9 mouse cellular contexts compared by ENCODE assay signal in the genomic region with DNA sequence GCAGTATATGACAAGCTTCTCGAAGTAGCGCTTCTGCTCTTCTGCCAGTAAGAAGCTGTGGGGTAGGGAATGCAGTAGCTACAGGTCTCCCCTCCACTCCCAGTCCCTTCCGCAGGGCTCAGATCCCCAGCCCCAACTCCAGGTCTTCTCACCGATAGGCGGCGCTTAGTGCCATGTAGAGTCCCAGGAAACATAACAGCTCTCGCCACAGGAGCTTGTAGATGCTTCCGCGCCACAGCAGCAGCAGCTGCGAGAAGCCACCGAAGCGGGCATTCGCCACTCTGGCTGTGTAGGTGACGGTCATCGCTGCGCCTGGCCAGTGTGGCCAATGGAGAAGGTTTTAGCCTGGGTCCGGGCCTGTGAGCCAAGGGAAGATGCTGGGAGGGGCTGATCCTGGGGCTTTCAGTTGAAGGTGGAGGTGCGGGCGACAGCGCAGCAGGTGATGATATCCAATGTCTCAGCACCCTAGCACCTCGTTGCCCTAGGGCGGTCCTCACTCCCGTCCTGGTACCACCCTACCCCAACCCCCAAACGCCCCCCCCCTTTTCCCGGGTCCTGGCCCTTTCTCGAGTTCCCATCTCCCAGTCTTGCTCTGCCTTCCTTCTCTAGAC. TPM values are rescaled to one million over a fixed set of nuclear protein-coding genes. Genes with fewer than 3 reads are reported as not detected.
DNase-seq lines count a peak whose midpoint lies in the region; ATAC-seq lines count a peak whose summit lies in the region.
"Had no signal": no experiment of that assay in that cellular context is flagged by ENCODE, and none has a peak within 500 bp of the region (broad histone marks: within the 10 kb centered on the region; RNA-seq: fewer than 3 reads in every experiment).

No protein-coding gene starts in this region.

- peak; percentile 54 to 65 for DNase-seq in heart, adult 18-20 months
- DNase-seq in heart, adult 9 months (ENCODE audit: low spot score in 2 of 2), result no peak
- peak; percentile 62 to 66 for DNase-seq in cerebellum, postnatal 4 days (ENCODE audit: low spot score in 2 of 2)
- peak; percentile 63 to 80 for DNase-seq in kidney, adult 8-10 months
- DNase-seq in spleen, postnatal 14 days (ENCODE audit: low spot score in 2 of 2), result peak; percentile 36 to 59

- 4% methylated on average over 26 of the region's 26 CpGs for WGBS in limb, embryonic 15.5 days
- WGBS in midbrain, embryonic 15.5 days, result 6% methylated on average over 26 of the region's 26 CpGs

- H3K4me1 ChIP-seq in limb, embryonic 15.5 days, result peaks cover 5% of the 10 kb centered on the region
- peaks cover 6% of the 10 kb centered on the region; the same call in 1 of the 2 replicates for H3K4me1 ChIP-seq in midbrain, embryonic 15.5 days

- no peak overlapping the region for H3K27ac ChIP-seq in limb, embryonic 15.5 days
- H3K27ac ChIP-seq in midbrain, embryonic 15.5 days, result no peak overlapping the region

- H3K9ac ChIP-seq in limb, embryonic 15.5 days, result no peak overlapping the region
- peak overlapping the region; percentile 36; the same call in 1 of the 2 replicates for H3K9ac ChIP-seq in midbrain, embryonic 15.5 days

- peak overlapping the region; percentile 30 for H3K4me3 ChIP-seq in limb, embryonic 15.5 days
- peak overlapping the region; percentile 35 for H3K4me3 ChIP-seq in midbrain, embryonic 15.5 days

- peaks cover 54% of the 10 kb centered on the region for H3K27me3 ChIP-seq in limb, embryonic 15.5 days
- H3K27me3 ChIP-seq in midbrain, embryonic 15.5 days (replicated peaks), result peaks cover 29% of the 10 kb centered on the region

- ATAC-seq in granulocyte monocyte progenitor cell, adult 5-6 weeks (replicated peaks; ENCODE audit: poor library complexity, severe bottlenecking), result peak; percentile 90
- peak; percentile 41; the same call in 1 of the 2 replicates for ATAC-seq in limb, embryonic 15.5 days (ENCODE audit: insufficient number of reproducible peaks, low FRiP score, low TSS enrichment, low read depth)
- ATAC-seq in midbrain, embryonic 15.5 days (replicated peaks), result peak; percentile 78

- H3K36me3 ChIP-seq in limb, embryonic 15.5 days, result peaks cover 8% of the 10 kb centered on the region
- H3K36me3 ChIP-seq in midbrain, embryonic 15.5 days (replicated peaks), result peaks cover 12% of the 10 kb centered on the region

- peak overlapping the region; percentile 54 for H3K4me2 ChIP-seq in limb, embryonic 15.5 days
- H3K4me2 ChIP-seq in midbrain, embryonic 15.5 days, result peak overlapping the region; percentile 62

- H3K9me3 ChIP-seq in limb, embryonic 15.5 days, result no peaks in the 10 kb centered on the region
- H3K9me3 ChIP-seq in midbrain, embryonic 15.5 days, result no peaks in the 10 kb centered on the region

RNA-seq across cellular contexts. Expression of a gene that starts 1.0 kb away (rescaled TPM):
- total RNA-seq in heart, adult 18-20 months (2021), result not detected
- total RNA-seq in granulocyte monocyte progenitor cell, adult 5-6 weeks (2014; fragmentation: Nextera tagmentation), result not detected in 2 replicates
- total RNA-seq in granulocyte monocyte progenitor cell, adult 5-6 weeks (2017), result not detected in 2 replicates
- 0.12 TPM in 2 replicates for polyA plus RNA-seq in limb, embryonic 15.5 days (2015; fragmentation: Nextera tagmentation; extraction: Ambion mirVana)
- polyA plus RNA-seq in midbrain, embryonic 15.5 days (2015; fragmentation: Nextera tagmentation; extraction: Ambion mirVana), result not detected in 2 replicates
- total RNA-seq: G1E had no signal
- polyA plus RNA-seq: G1E had no signal

RNA-seq across cellular contexts. Expression of a gene that starts 11.7 kb away (rescaled TPM):
- 10 to 100 TPM; 64.7 to 67.3 TPM for total RNA-seq in heart, adult 18-20 months (2021)
- 73.1 and 73.3 TPM in 2 replicates for total RNA-seq in granulocyte monocyte progenitor cell, adult 5-6 weeks (2014; fragmentation: Nextera tagmentation)
- 74.5 and 91.2 TPM in 2 replicates for total RNA-seq in granulocyte monocyte progenitor cell, adult 5-6 weeks (2017)
- polyA plus RNA-seq in limb, embryonic 15.5 days (2015; fragmentation: Nextera tagmentation; extraction: Ambion mirVana), result 113 and 117 TPM in 2 replicates
- 146 and 159 TPM in 2 replicates for polyA plus RNA-seq in midbrain, embryonic 15.5 days (2015; fragmentation: Nextera tagmentation; extraction: Ambion mirVana)

RNA-seq across cellular contexts. Expression of a gene that starts 13.3 kb away (rescaled TPM):
- 10 to 100 TPM; 84.5 to 87.7 TPM for total RNA-seq in heart, adult 18-20 months (2021)
- total RNA-seq in granulocyte monocyte progenitor cell, adult 5-6 weeks (2014; fragmentation: Nextera tagmentation), result 112 and 128 TPM in 2 replicates
- 245 and 280 TPM in 2 replicates for total RNA-seq in granulocyte monocyte progenitor cell, adult 5-6 weeks (2017)
- 86.7 and 102 TPM in 2 replicates for polyA plus RNA-seq in limb, embryonic 15.5 days (2015; fragmentation: Nextera tagmentation; extraction: Ambion mirVana)
- 121 and 124 TPM in 2 replicates for polyA plus RNA-seq in midbrain, embryonic 15.5 days (2015; fragmentation: Nextera tagmentation; extraction: Ambion mirVana)

RNA-seq across cellular contexts. Expression of a gene that starts 22.9 kb away (rescaled TPM):
- 1 to 10 TPM; 2.7 TPM for total RNA-seq in heart, adult 18-20 months (2021)
- 5.2 and 6.1 TPM in 2 replicates for total RNA-seq in granulocyte monocyte progenitor cell, adult 5-6 weeks (2014; fragmentation: Nextera tagmentation)
- total RNA-seq in granulocyte monocyte progenitor cell, adult 5-6 weeks (2017), result 5.7 and 8.2 TPM in 2 replicates
- 26.9 and 28.8 TPM in 2 replicates for polyA plus RNA-seq in limb, embryonic 15.5 days (2015; fragmentation: Nextera tagmentation; extraction: Ambion mirVana)
- polyA plus RNA-seq in midbrain, embryonic 15.5 days (2015; fragmentation: Nextera tagmentation; extraction: Ambion mirVana), result 38.9 and 41.1 TPM in 2 replicates

RNA-seq across cellular contexts. Expression of a gene that starts 23.4 kb away (rescaled TPM):
- 10 to 100 TPM; 24.1 to 31.2 TPM for total RNA-seq in heart, adult 18-20 months (2021)
- 19.6 and 25.0 TPM in 2 replicates for total RNA-seq in granulocyte monocyte progenitor cell, adult 5-6 weeks (2014; fragmentation: Nextera tagmentation)
- total RNA-seq in granulocyte monocyte progenitor cell, adult 5-6 weeks (2017), result 21.5 and 26.8 TPM in 2 replicates
- polyA plus RNA-seq in limb, embryonic 15.5 days (2015; fragmentation: Nextera tagmentation; extraction: Ambion mirVana), result 32.7 and 33.7 TPM in 2 replicates
- polyA plus RNA-seq in midbrain, embryonic 15.5 days (2015; fragmentation: Nextera tagmentation; extraction: Ambion mirVana), result 64.2 and 71.0 TPM in 2 replicates

Comparison
In these comparisons a context has a peak if more than half of its experiments do, and no peak if none do; other contexts are left out.
1. DNase-seq: peak in heart, adult 18-20 months (2 of 2), cerebellum, postnatal 4 days (2 of 2), kidney, adult 8-10 months (2 of 2) and spleen, postnatal 14 days (2 of 2); none in heart, adult 9 months (0 of 2).
2. Peak in every context shown above with its lines, with median percentiles within 50 percentile points of each other: ATAC-seq.